Comparison of ENCODE assay signal across 13 mouse cellular contexts in genomic region chr5:20196765-20197164, GRCm38 (mm10).
A peak's percentile ranks its signal among the peaks of the same experiment; 100 is the strongest.
DNase-seq lines count a peak whose midpoint lies in the region; ATAC-seq lines count a peak whose summit lies in the region.
"Had no signal": no experiment of that assay in that cellular context is flagged by ENCODE, and none has a peak within 500 bp of the region (broad histone marks: within the 10 kb centered on the region; RNA-seq: fewer than 3 reads in every experiment).

No protein-coding gene starts in this region.

- H3K4me2 ChIP-seq in forebrain, embryonic 14.5 days (ENCODE audit: low read length): no peak overlapping the region
- H3K4me2 ChIP-seq in forebrain, embryonic 12.5 days: no peak overlapping the region
- no peak overlapping the region for H3K4me2 ChIP-seq in forebrain, embryonic 16.5 days (ENCODE audit: low read length)
- H3K4me2 ChIP-seq in midbrain, embryonic 14.5 days (ENCODE audit: low read length): no peak overlapping the region
- H3K4me2 ChIP-seq: limb, embryonic 13.5 days; lung, embryonic 14.5 days had no signal

- H3K9ac ChIP-seq in forebrain, embryonic 14.5 days (ENCODE audit: low read length): no peak overlapping the region
- H3K9ac ChIP-seq in forebrain, embryonic 12.5 days: no peak overlapping the region
- 0 out of 2 replicates have a peak overlapping the region, but pooled peaks have one; percentile 17 for H3K9ac ChIP-seq in forebrain, embryonic 16.5 days (replicated peaks; ENCODE audit: low read depth, low read length)
- H3K9ac ChIP-seq in midbrain, embryonic 14.5 days (replicated peaks; ENCODE audit: low read length): no peak overlapping the region
- H3K9ac ChIP-seq: limb, embryonic 13.5 days; lung, embryonic 14.5 days had no signal

- peak; percentile 42; the same call in 1 of the 2 replicates for ATAC-seq in forebrain, embryonic 14.5 days
- no peak for ATAC-seq in forebrain, embryonic 12.5 days (ENCODE audit: low FRiP score)
- peak; percentile 75 for ATAC-seq in forebrain, embryonic 16.5 days
- ATAC-seq in midbrain, embryonic 14.5 days (ENCODE audit: low FRiP score, low TSS enrichment): no peak

- H3K36me3 ChIP-seq in forebrain, embryonic 14.5 days (ENCODE audit: control insufficient read depth, insufficient read depth, low read length): no peaks in the 10 kb centered on the region
- H3K36me3 ChIP-seq in forebrain, embryonic 12.5 days (replicated peaks): no peaks in the 10 kb centered on the region
- no peaks in the 10 kb centered on the region for H3K36me3 ChIP-seq in forebrain, embryonic 16.5 days (ENCODE audit: control insufficient read depth, insufficient read depth)
- H3K36me3 ChIP-seq in midbrain, embryonic 14.5 days (ENCODE audit: control insufficient read depth, insufficient read depth, low read length): no peaks in the 10 kb centered on the region
- H3K36me3 ChIP-seq: limb, embryonic 13.5 days had no signal

- H3K27me3 ChIP-seq in forebrain, embryonic 14.5 days (replicated peaks; ENCODE audit: control insufficient read depth, insufficient read depth, low read length): no peaks in the 10 kb centered on the region
- H3K27me3 ChIP-seq in forebrain, embryonic 12.5 days: no peaks in the 10 kb centered on the region
- no peaks in the 10 kb centered on the region for H3K27me3 ChIP-seq in forebrain, embryonic 16.5 days (replicated peaks; ENCODE audit: control insufficient read depth, insufficient read depth, low read length)
- no peaks in the 10 kb centered on the region for H3K27me3 ChIP-seq in midbrain, embryonic 14.5 days (ENCODE audit: control insufficient read depth, insufficient read depth, low read length)
- H3K27me3 ChIP-seq: limb, embryonic 13.5 days had no signal

- no peak overlapping the region for H3K4me3 ChIP-seq in forebrain, embryonic 14.5 days (ENCODE audit: low read depth, low read length)
- H3K4me3 ChIP-seq in forebrain, embryonic 12.5 days (replicated peaks): no peak overlapping the region
- H3K4me3 ChIP-seq in forebrain, embryonic 16.5 days (replicated peaks; ENCODE audit: low read length): no peak overlapping the region
- H3K4me3 ChIP-seq in midbrain, embryonic 14.5 days (replicated peaks; ENCODE audit: low read depth, low read length): no peak overlapping the region
- H3K4me3 ChIP-seq: limb, embryonic 13.5 days had no signal

- no peaks in the 10 kb centered on the region for H3K9me3 ChIP-seq in forebrain, embryonic 14.5 days (replicated peaks; ENCODE audit: control insufficient read depth, low read length)
- H3K9me3 ChIP-seq in forebrain, embryonic 12.5 days: no peaks in the 10 kb centered on the region
- no peaks in the 10 kb centered on the region for H3K9me3 ChIP-seq in forebrain, embryonic 16.5 days (ENCODE audit: control insufficient read depth, low read length)
- no peaks in the 10 kb centered on the region for H3K9me3 ChIP-seq in midbrain, embryonic 14.5 days (ENCODE audit: control insufficient read depth, low read length)
- H3K9me3 ChIP-seq: limb, embryonic 13.5 days had no signal

- WGBS in forebrain, embryonic 14.5 days: 50% methylated on average over 5 of the region's 5 CpGs
- 52% methylated on average over 5 of the region's 5 CpGs for WGBS in forebrain, embryonic 12.5 days
- WGBS in forebrain, embryonic 16.5 days: 35% methylated on average over 5 of the region's 5 CpGs
- WGBS in midbrain, embryonic 14.5 days: 44% methylated on average over 5 of the region's 5 CpGs

- peak; percentile 34 for DNase-seq in forebrain, embryonic 14.5 days (ENCODE audit: low spot score)
- peak; percentile 20 for DNase-seq in Muller cell, postnatal 12 days (ENCODE audit: inconsistent ontology term)
- peak; percentile 33 for DNase-seq in midbrain, embryonic 14.5 days
- DNase-seq in thymus, adult 18-20 months: no peak
- DNase-seq in thymus, postnatal 0 days (ENCODE audit: low spot score): no peak
- DNase-seq in thymus, postnatal 25 days: no peak
- DNase-seq: B cell, adult 2 months; heart, adult 18-20 months; kidney, postnatal 10 days had no signal

- H3K4me1 ChIP-seq in forebrain, embryonic 14.5 days (ENCODE audit: control insufficient read depth, insufficient read depth, low read length): no peaks in the 10 kb centered on the region
- peaks cover 4% of the 10 kb centered on the region; the same call in 1 of the 2 replicates for H3K4me1 ChIP-seq in forebrain, embryonic 12.5 days
- H3K4me1 ChIP-seq in forebrain, embryonic 16.5 days (replicated peaks; ENCODE audit: control insufficient read depth, insufficient read depth, low read length): peaks cover 3% of the 10 kb centered on the region; the same call in 1 of the 2 replicates
- H3K4me1 ChIP-seq in midbrain, embryonic 14.5 days (ENCODE audit: control insufficient read depth, insufficient read depth, low read length): peaks cover 5% of the 10 kb centered on the region; the same call in 1 of the 2 replicates
- H3K4me1 ChIP-seq: limb, embryonic 13.5 days had no signal

- H3K27ac ChIP-seq in forebrain, embryonic 14.5 days (ENCODE audit: low read depth, low read length): peak overlapping the region; percentile 10; the same call in 1 of the 2 replicates
- no peak overlapping the region for H3K27ac ChIP-seq in forebrain, embryonic 12.5 days
- no peak overlapping the region; the same call in 1 of the 2 replicates for H3K27ac ChIP-seq in forebrain, embryonic 16.5 days (ENCODE audit: low read length)
- H3K27ac ChIP-seq in midbrain, embryonic 14.5 days (replicated peaks; ENCODE audit: low read depth, low read length): peak overlapping the region; percentile 52; the same call in 1 of the 2 replicates
- H3K27ac ChIP-seq: limb, embryonic 13.5 days had no signal

Comparison
In these comparisons a context has a peak if more than half of its experiments do, and no peak if none do; other contexts are left out.
1. ATAC-seq: peak in forebrain, embryonic 14.5 days (single experiment) and forebrain, embryonic 16.5 days (single experiment); none in forebrain, embryonic 12.5 days (single experiment) and midbrain, embryonic 14.5 days (single experiment).
2. H3K27ac ChIP-seq: peak in forebrain, embryonic 14.5 days (single experiment) and midbrain, embryonic 14.5 days (single experiment); none in forebrain, embryonic 12.5 days (single experiment) and forebrain, embryonic 16.5 days (single experiment).
3. DNase-seq: peak in forebrain, embryonic 14.5 days (single experiment), Muller cell, postnatal 12 days (single experiment) and midbrain, embryonic 14.5 days (single experiment); none in thymus, adult 18-20 months (0 of 2), thymus, postnatal 0 days (single experiment) and thymus, postnatal 25 days (single experiment).